Mouse (Mus musculus): ENCODE measurements around the gene Ip6k3. TPM values are rescaled to one million over a fixed set of nuclear protein-coding genes. Genes with fewer than 3 reads are reported as not detected.
A peak's percentile ranks its signal among the peaks of the same experiment; 100 is the strongest.

Gene Ip6k3
- polyA plus RNA-seq (2012; ENCODE audit: insufficient read depth, low replicate concordance) = not detected in 2 replicates

GRCm38 (mm10) chr17:27167545-27167944 is at the start of gene Ip6k3:
Ip6k3 (minus strand) TSS chr17:27167795.
- no peaks in the 10 kb centered on the region for H3K36me3 ChIP-seq (replicated peaks; ENCODE audit: low read length)
- H3K9me3 ChIP-seq = no peaks in the 10 kb centered on the region
- no peak within 1 kb of the TSS for H3K4me3 ChIP-seq (replicated peaks)
- peaks cover 74% of the 10 kb centered on the region for H3K27me3 ChIP-seq (replicated peaks)
- TF ChIP-seq GATA1 (IDR thresholded peaks at IDR 0.05; ENCODE audit: borderline replicate concordance, low read length) = no peak
- TF ChIP-seq FLI1 (IDR thresholded peaks at IDR 0.05; ENCODE audit: low read length) = no peak
- H3K4me1 ChIP-seq = peaks cover 12% of the 10 kb centered on the region; the same call in 1 of the 2 replicates

GRCm38 (mm10) chr17:27212768-27213525 is 45.4 kb upstream of the Ip6k3 start:
- Histone ChIP-seq H3K9me3 (peaks cover 23% of the 10 kb centered on the region), H3K4me1 (peaks cover 10% of the 10 kb centered on the region), H3K27me3 (replicated peaks) (peaks cover 61% of the 10 kb centered on the region), H3K36me3 (replicated peaks; ENCODE audit: low read length) (no peaks in the 10 kb centered on the region), H3K4me3 (replicated peaks) (peak overlapping the region; percentile 42)
- TF ChIP-seq GATA1 (IDR thresholded peaks at IDR 0.05; ENCODE audit: borderline replicate concordance, low read length) (no peak), FLI1 (IDR thresholded peaks at IDR 0.05; ENCODE audit: low read length) (no peak)

GRCm38 (mm10) chr17:27212006-27212405 is 44.4 kb upstream of the Ip6k3 start:
- no peak for TF ChIP-seq GATA1 (IDR thresholded peaks at IDR 0.05; ENCODE audit: borderline replicate concordance, low read length)
- no peak for TF ChIP-seq FLI1 (IDR thresholded peaks at IDR 0.05; ENCODE audit: low read length)
- no peaks in the 10 kb centered on the region for H3K36me3 ChIP-seq (replicated peaks; ENCODE audit: low read length)
- no peak overlapping the region for H3K4me3 ChIP-seq (replicated peaks)
- peaks cover 24% of the 10 kb centered on the region for H3K9me3 ChIP-seq
- H3K27me3 ChIP-seq (replicated peaks) = peaks cover 59% of the 10 kb centered on the region
- H3K4me1 ChIP-seq = peaks cover 15% of the 10 kb centered on the region

GRCm38 (mm10) chr17:27207113-27207707 is 39.6 kb upstream of the Ip6k3 start:
- peaks cover 6% of the 10 kb centered on the region for H3K36me3 ChIP-seq (replicated peaks; ENCODE audit: low read length)
- H3K4me1 ChIP-seq = peaks cover 36% of the 10 kb centered on the region
- TF ChIP-seq GATA1 (IDR thresholded peaks at IDR 0.05; ENCODE audit: borderline replicate concordance, low read length) (no peak), FLI1 (IDR thresholded peaks at IDR 0.05; ENCODE audit: low read length) (no peak)

GRCm38 (mm10) chr17:27204075-27204909 is 36.7 kb upstream of the Ip6k3 start, which contains the start of gene Lemd2:
Lemd2 (minus strand) TSS chr17:27204469.
- peaks cover 12% of the 10 kb centered on the region for H3K27me3 ChIP-seq (replicated peaks)
- H3K4me3 ChIP-seq (replicated peaks) = peak within 1 kb of the TSS; percentile 96
- peaks cover 7% of the 10 kb centered on the region; the same call in 1 of the 2 replicates for H3K9me3 ChIP-seq
- peaks cover 35% of the 10 kb centered on the region for H3K36me3 ChIP-seq (replicated peaks; ENCODE audit: low read length)
- TF ChIP-seq GATA1 (IDR thresholded peaks at IDR 0.05; ENCODE audit: borderline replicate concordance, low read length) = no peak
- TF ChIP-seq FLI1 (IDR thresholded peaks at IDR 0.05; ENCODE audit: low read length) = no peak
- peaks cover 60% of the 10 kb centered on the region for H3K4me1 ChIP-seq

More at GRCm38 (mm10) chr17:27207113-27207707, 39.6 kb upstream of the Ip6k3 start:
- peaks cover 32% of the 10 kb centered on the region for H3K27me3 ChIP-seq (replicated peaks)
- peaks cover 19% of the 10 kb centered on the region for H3K9me3 ChIP-seq
- H3K4me3 ChIP-seq (replicated peaks) = peak overlapping the region; percentile 14

GRCm38 (mm10) chr17:27203358-27204074 is 35.9 kb upstream of the Ip6k3 start:
- H3K27me3 ChIP-seq (replicated peaks) = peaks cover 9% of the 10 kb centered on the region
- no peak for TF ChIP-seq GATA1 (IDR thresholded peaks at IDR 0.05; ENCODE audit: borderline replicate concordance, low read length)
- no peak for TF ChIP-seq FLI1 (IDR thresholded peaks at IDR 0.05; ENCODE audit: low read length)
- H3K4me3 ChIP-seq (replicated peaks) = peak overlapping the region; percentile 96
- H3K36me3 ChIP-seq (replicated peaks; ENCODE audit: low read length) = peaks cover 42% of the 10 kb centered on the region
- H3K4me1 ChIP-seq = peaks cover 65% of the 10 kb centered on the region
- 0 out of 2 replicates have a peak, but pooled peaks cover 4% of the 10 kb centered on the region for H3K9me3 ChIP-seq

GRCm38 (mm10) chr17:27202919-27203357 is 35.3 kb upstream of the Ip6k3 start:
- peaks cover 65% of the 10 kb centered on the region for H3K4me1 ChIP-seq
- 0 out of 2 replicates have a peak, but pooled peaks cover 1% of the 10 kb centered on the region for H3K9me3 ChIP-seq
- H3K4me3 ChIP-seq (replicated peaks) = peak overlapping the region; percentile 96
- peaks cover 7% of the 10 kb centered on the region for H3K27me3 ChIP-seq (replicated peaks)
- TF ChIP-seq GATA1 (IDR thresholded peaks at IDR 0.05; ENCODE audit: borderline replicate concordance, low read length) (no peak), FLI1 (IDR thresholded peaks at IDR 0.05; ENCODE audit: low read length) (no peak)
- peaks cover 47% of the 10 kb centered on the region for H3K36me3 ChIP-seq (replicated peaks; ENCODE audit: low read length)

- H3K27me3 ChIP-seq (replicated peaks) = no peaks in the 10 kb centered on the region
- H3K9me3 ChIP-seq = no peaks in the 10 kb centered on the region
- H3K4me1 ChIP-seq = peaks cover 68% of the 10 kb centered on the region
- TF ChIP-seq GATA1 (IDR thresholded peaks at IDR 0.05; ENCODE audit: borderline replicate concordance, low read length) (no peak), FLI1 (IDR thresholded peaks at IDR 0.05; ENCODE audit: low read length) (no peak)
- peaks cover 57% of the 10 kb centered on the region for H3K36me3 ChIP-seq (replicated peaks; ENCODE audit: low read length)
- no peak overlapping the region for H3K4me3 ChIP-seq (replicated peaks)
Measured at GRCm38 (mm10) chr17:27201981-27202380, 34.4 kb upstream of the Ip6k3 start.

GRCm38 (mm10) chr17:27200801-27201200 is 33.2 kb upstream of the Ip6k3 start:
- peaks cover 69% of the 10 kb centered on the region for H3K36me3 ChIP-seq (replicated peaks; ENCODE audit: low read length)
- no peak overlapping the region for H3K4me3 ChIP-seq (replicated peaks)
- no peaks in the 10 kb centered on the region for H3K27me3 ChIP-seq (replicated peaks)
- TF ChIP-seq GATA1 (IDR thresholded peaks at IDR 0.05; ENCODE audit: borderline replicate concordance, low read length) (no peak), FLI1 (IDR thresholded peaks at IDR 0.05; ENCODE audit: low read length) (no peak)
- no peaks in the 10 kb centered on the region for H3K9me3 ChIP-seq
- peaks cover 66% of the 10 kb centered on the region for H3K4me1 ChIP-seq
